Mouse (Mus musculus): ENCODE measurements around the gene Ftsj3. TPM values are rescaled to one million over a fixed set of nuclear protein-coding genes. Genes with fewer than 3 reads are reported as not detected.
"Not testable (repeated sequence)": the region's sequence is repeated elsewhere in the genome, so short reads cannot be mapped to it uniquely, and the experiment has no call there.

Gene Ftsj3
- total and polyA plus RNA-seq, 2 experiments from 2014 or later: 29.7 to 62.7 TPM

GRCm38 (mm10) chr11:106212771-106213170 is 43.1 kb downstream of the Ftsj3 start:
- Histone ChIP-seq H3K4me1 (ENCODE audit: insufficient read depth) (peaks cover 7% of the 10 kb centered on the region), H3K9me3 (ENCODE audit: low read length) (no peaks in the 10 kb centered on the region), H3K4me3 (ENCODE audit: low read depth, low read length) (no peak overlapping the region), H3K36me3 (ENCODE audit: insufficient read depth) (peaks cover 45% of the 10 kb centered on the region), H3K27ac (ENCODE audit: low read depth, low read length) (no peak overlapping the region), H3K27me3 (ENCODE audit: insufficient read depth, low read length) (no peaks in the 10 kb centered on the region), H3K9ac (no peak overlapping the region), H3K4me2 (ENCODE audit: low read depth) (no peak overlapping the region)
- ATAC-seq (no peak), DNase-seq (no peak)
- no peak for TF ChIP-seq CTCF (IDR thresholded peaks at IDR 0.05; ENCODE audit: low read depth)
- 85% methylated on average over 8 of the region's 8 CpGs for WGBS

GRCm38 (mm10) chr11:106202123-106202465 is 53.8 kb downstream of the Ftsj3 start, which contains the start of gene Strada:
Strada (minus strand) TSS chr11:106202168.
- Histone ChIP-seq H3K36me3 (ENCODE audit: insufficient read depth) (peaks cover 73% of the 10 kb centered on the region), H3K27ac (ENCODE audit: low read depth, low read length) (no peak within 1 kb of the TSS), H3K9me3 (ENCODE audit: low read length) (no peaks in the 10 kb centered on the region), H3K4me2 (ENCODE audit: low read depth) (no peak within 1 kb of the TSS), H3K4me1 (ENCODE audit: insufficient read depth) (no peaks in the 10 kb centered on the region), H3K9ac (no peak within 1 kb of the TSS), H3K4me3 (ENCODE audit: low read depth, low read length) (no peak within 1 kb of the TSS), H3K27me3 (ENCODE audit: insufficient read depth, low read length) (no peaks in the 10 kb centered on the region)
- DNase-seq (no peak), ATAC-seq (no peak)
- no peak for TF ChIP-seq CTCF (IDR thresholded peaks at IDR 0.05; ENCODE audit: low read depth)
- 86% methylated on average over 5 of the region's 5 CpGs for WGBS

GRCm38 (mm10) chr11:106201337-106202122 is 54.3 kb downstream of the Ftsj3 start:
- ATAC-seq (no peak), DNase-seq (no peak)
- Histone ChIP-seq H3K27me3 (ENCODE audit: insufficient read depth, low read length) (no peaks in the 10 kb centered on the region), H3K4me2 (ENCODE audit: low read depth) (no peak overlapping the region), H3K4me1 (ENCODE audit: insufficient read depth) (no peaks in the 10 kb centered on the region), H3K9me3 (ENCODE audit: low read length) (no peaks in the 10 kb centered on the region), H3K36me3 (ENCODE audit: insufficient read depth) (peaks cover 73% of the 10 kb centered on the region), H3K4me3 (ENCODE audit: low read depth, low read length) (no peak overlapping the region), H3K9ac (no peak overlapping the region), H3K27ac (ENCODE audit: low read depth, low read length) (no peak overlapping the region)
- WGBS: 93% methylated on average over 19 of the region's 19 CpGs
- TF ChIP-seq CTCF (IDR thresholded peaks at IDR 0.05; ENCODE audit: low read depth): no peak

GRCm38 (mm10) chr11:106200756-106201155 is 55.1 kb downstream of the Ftsj3 start:
- DNase-seq: no peak
- Histone ChIP-seq H3K27ac (ENCODE audit: low read depth, low read length) (no peak overlapping the region), H3K9me3 (ENCODE audit: low read length) (no peaks in the 10 kb centered on the region), H3K4me1 (ENCODE audit: insufficient read depth) (no peaks in the 10 kb centered on the region), H3K4me2 (ENCODE audit: low read depth) (no peak overlapping the region), H3K9ac (no peak overlapping the region), H3K36me3 (ENCODE audit: insufficient read depth) (peaks cover 70% of the 10 kb centered on the region), H3K27me3 (ENCODE audit: insufficient read depth, low read length) (no peaks in the 10 kb centered on the region), H3K4me3 (ENCODE audit: low read depth, low read length) (no peak overlapping the region)
- TF ChIP-seq CTCF (IDR thresholded peaks at IDR 0.05; ENCODE audit: low read depth): no peak
- ATAC-seq: no peak
- WGBS: 87% methylated on average over 6 of the region's 6 CpGs

GRCm38 (mm10) chr11:106199997-106200396 is 55.9 kb downstream of the Ftsj3 start:
- not testable (repeated sequence) for H3K9me3 ChIP-seq (ENCODE audit: low read length); H3K9ac ChIP-seq; H3K4me1 ChIP-seq (ENCODE audit: insufficient read depth); H3K27me3 ChIP-seq (ENCODE audit: insufficient read depth, low read length); H3K4me3 ChIP-seq (ENCODE audit: low read depth, low read length); H3K27ac ChIP-seq (ENCODE audit: low read depth, low read length); H3K4me2 ChIP-seq (ENCODE audit: low read depth); ATAC-seq; DNase-seq
- H3K36me3 ChIP-seq (ENCODE audit: insufficient read depth): peaks cover 63% of the 10 kb centered on the region
- 93% methylated on average over 7 of the region's 7 CpGs for WGBS

Other genes with a start within 250 kb of the Ftsj3 start
- gene Kcnh6, start 248.0 kb downstream of the Ftsj3 start, total RNA-seq (2014; rRNA removed): 0.92 and 2.8 TPM in 2 replicates
- 0.80 and 1.5 TPM in 2 replicates for gene Kcnh6, start 248.0 kb downstream of the Ftsj3 start, polyA plus RNA-seq (2015; fragmentation: Nextera tagmentation; extraction: Ambion mirVana)
- 150 and 222 TPM in 2 replicates for gene Dcaf7, start 219.2 kb downstream of the Ftsj3 start, total RNA-seq (2014; rRNA removed)
- gene Dcaf7, start 219.2 kb downstream of the Ftsj3 start, polyA plus RNA-seq (2015; fragmentation: Nextera tagmentation; extraction: Ambion mirVana): 79.1 and 115 TPM in 2 replicates
- 17.4 and 18.1 TPM in 2 replicates for gene Taco1, start 190.0 kb downstream of the Ftsj3 start, total RNA-seq (2014; rRNA removed)
- gene Taco1, start 190.0 kb downstream of the Ftsj3 start, polyA plus RNA-seq (2015; fragmentation: Nextera tagmentation; extraction: Ambion mirVana): 2.9 and 5.0 TPM in 2 replicates
- 29.2 and 32.9 TPM in 2 replicates for gene Map3k3, start 171.5 kb downstream of the Ftsj3 start, total RNA-seq (2014; rRNA removed)
- 6.7 and 8.5 TPM in 2 replicates for gene Map3k3, start 171.5 kb downstream of the Ftsj3 start, polyA plus RNA-seq (2015; fragmentation: Nextera tagmentation; extraction: Ambion mirVana)
- not detected in 2 replicates for gene Gm10840, start 95.2 kb downstream of the Ftsj3 start, total RNA-seq (2014; rRNA removed)
- 0.67 and 0.82 TPM in 2 replicates for gene Gm10840, start 95.2 kb downstream of the Ftsj3 start, polyA plus RNA-seq (2015; fragmentation: Nextera tagmentation; extraction: Ambion mirVana)
- 83.9 and 85.0 TPM in 2 replicates for gene Limd2, start 95.2 kb downstream of the Ftsj3 start, total RNA-seq (2014; rRNA removed)
- gene Limd2, start 95.2 kb downstream of the Ftsj3 start, polyA plus RNA-seq (2015; fragmentation: Nextera tagmentation; extraction: Ambion mirVana): 171 and 189 TPM in 2 replicates
- gene Strada, start 53.9 kb downstream of the Ftsj3 start, total RNA-seq (2014; rRNA removed): 23.4 and 34.8 TPM in 2 replicates
- 20.0 and 23.7 TPM in 2 replicates for gene Strada, start 53.9 kb downstream of the Ftsj3 start, polyA plus RNA-seq (2015; fragmentation: Nextera tagmentation; extraction: Ambion mirVana)
- gene Ccdc47, start 39.7 kb downstream of the Ftsj3 start, total RNA-seq (2014; rRNA removed): 29.4 and 41.0 TPM in 2 replicates
- gene Ccdc47, start 39.7 kb downstream of the Ftsj3 start, polyA plus RNA-seq (2015; fragmentation: Nextera tagmentation; extraction: Ambion mirVana): 71.8 and 90.1 TPM in 2 replicates
- 58.8 and 76.3 TPM in 2 replicates for gene Ddx42, start 39.2 kb downstream of the Ftsj3 start, total RNA-seq (2014; rRNA removed)
- gene Ddx42, start 39.2 kb downstream of the Ftsj3 start, polyA plus RNA-seq (2015; fragmentation: Nextera tagmentation; extraction: Ambion mirVana): 49.5 and 62.2 TPM in 2 replicates
- 108 and 114 TPM in 2 replicates for gene Psmc5, start 75 bp upstream of the Ftsj3 start, total RNA-seq (2014; rRNA removed)
- 258 and 270 TPM in 2 replicates for gene Psmc5, start 75 bp upstream of the Ftsj3 start, polyA plus RNA-seq (2015; fragmentation: Nextera tagmentation; extraction: Ambion mirVana)
- gene Smarcd2, start 16.9 kb upstream of the Ftsj3 start, total RNA-seq (2014; rRNA removed): 16.9 and 20.0 TPM in 2 replicates
- gene Smarcd2, start 16.9 kb upstream of the Ftsj3 start, polyA plus RNA-seq (2015; fragmentation: Nextera tagmentation; extraction: Ambion mirVana): 8.5 and 9.5 TPM in 2 replicates
- gene Tcam1, start 20.6 kb upstream of the Ftsj3 start, total RNA-seq (2014; rRNA removed): 0.23 and 0.38 TPM in 2 replicates
- gene Tcam1, start 20.6 kb upstream of the Ftsj3 start, polyA plus RNA-seq (2015; fragmentation: Nextera tagmentation; extraction: Ambion mirVana): 0.18 and 0.23 TPM in 2 replicates
- not detected in 2 replicates for gene Gh, start 45.8 kb upstream of the Ftsj3 start, total RNA-seq (2014; rRNA removed)
- not detected in 2 replicates for gene Gh, start 45.8 kb upstream of the Ftsj3 start, polyA plus RNA-seq (2015; fragmentation: Nextera tagmentation; extraction: Ambion mirVana)
- 0.38 and 0.46 TPM in 2 replicates for gene Cd79b, start 58.7 kb upstream of the Ftsj3 start, total RNA-seq (2014; rRNA removed)
- 0.71 and 1.1 TPM in 2 replicates for gene Cd79b, start 58.7 kb upstream of the Ftsj3 start, polyA plus RNA-seq (2015; fragmentation: Nextera tagmentation; extraction: Ambion mirVana)
- gene Scn4a, start 97.2 kb upstream of the Ftsj3 start, total RNA-seq (2014; rRNA removed): not detected in 2 replicates
- 0.06 TPM in 1 of 2 replicates, not detected in the other for gene Scn4a, start 97.2 kb upstream of the Ftsj3 start, polyA plus RNA-seq (2015; fragmentation: Nextera tagmentation; extraction: Ambion mirVana)
- 0.23 TPM in 1 of 2 replicates, not detected in the other for gene Prr29, start 109.4 kb upstream of the Ftsj3 start, total RNA-seq (2014; rRNA removed)
- gene Prr29, start 109.4 kb upstream of the Ftsj3 start, polyA plus RNA-seq (2015; fragmentation: Nextera tagmentation; extraction: Ambion mirVana): 0.69 TPM in 1 of 2 replicates, not detected in the other
- 4.6 and 8.3 TPM in 2 replicates for gene Icam2, start 132.0 kb upstream of the Ftsj3 start, total RNA-seq (2014; rRNA removed)
- 7.0 and 9.1 TPM in 2 replicates for gene Icam2, start 132.0 kb upstream of the Ftsj3 start, polyA plus RNA-seq (2015; fragmentation: Nextera tagmentation; extraction: Ambion mirVana)
- 4.9 and 8.4 TPM in 2 replicates for gene Ern1, start 231.8 kb upstream of the Ftsj3 start, total RNA-seq (2014; rRNA removed)
- 0.65 and 1.7 TPM in 2 replicates for gene Ern1, start 231.8 kb upstream of the Ftsj3 start, polyA plus RNA-seq (2015; fragmentation: Nextera tagmentation; extraction: Ambion mirVana)